Mouse (Mus musculus) liver, adult 2 months (tissue): Measurements from ENCODE around the gene Igflr1.

Experiments used
- CTCF ChIP-seq: fragments of 200-500 bp; IDR thresholded peaks from 2 replicates; pipeline ENCODE4 v1.5.1; 2011; ENCODE audit warnings: low read depth, low read length, control low read depth
- POLR2A ChIP-seq: fragments of 200-500 bp; IDR thresholded peaks from 2 replicates; pipeline ENCODE4 v1.6.1; 2011; ENCODE audit warnings: low read length, control low read depth; ENCODE audit not compliant: insufficient read depth; ENCODE audit errors: extremely low read depth

GRCm38 (mm10) chr7:30556894-30557536 is 8.2 kb upstream of the Igflr1 start:
- TF ChIP-seq POLR2A, result no peak
- peak; percentile 18; the same call in 1 of the 2 replicates for TF ChIP-seq CTCF
